Mouse (Mus musculus): ENCODE measurements around the gene Lif.

Lif gene

DNA sequence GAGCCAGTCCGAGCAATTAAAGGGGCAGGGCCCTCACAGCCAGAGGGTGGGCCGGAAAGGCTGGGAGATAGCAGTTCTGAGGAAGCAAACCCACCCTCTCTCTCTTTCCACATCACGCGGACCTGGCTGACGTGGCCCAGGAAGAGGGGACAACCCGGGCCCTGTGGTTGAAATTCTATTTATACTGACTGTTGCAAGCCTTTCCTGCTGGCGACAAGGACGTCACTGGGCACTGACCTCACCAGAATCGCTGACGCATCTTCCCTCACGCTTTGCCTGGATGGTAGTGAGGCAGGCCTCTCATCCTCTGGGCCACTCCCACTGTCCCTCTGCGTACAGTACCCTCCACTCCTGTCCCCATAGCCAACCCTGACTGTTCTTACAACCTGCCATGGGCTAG, 24.7 kb upstream of the Lif start:
- no peak for DNase-seq

DNA sequence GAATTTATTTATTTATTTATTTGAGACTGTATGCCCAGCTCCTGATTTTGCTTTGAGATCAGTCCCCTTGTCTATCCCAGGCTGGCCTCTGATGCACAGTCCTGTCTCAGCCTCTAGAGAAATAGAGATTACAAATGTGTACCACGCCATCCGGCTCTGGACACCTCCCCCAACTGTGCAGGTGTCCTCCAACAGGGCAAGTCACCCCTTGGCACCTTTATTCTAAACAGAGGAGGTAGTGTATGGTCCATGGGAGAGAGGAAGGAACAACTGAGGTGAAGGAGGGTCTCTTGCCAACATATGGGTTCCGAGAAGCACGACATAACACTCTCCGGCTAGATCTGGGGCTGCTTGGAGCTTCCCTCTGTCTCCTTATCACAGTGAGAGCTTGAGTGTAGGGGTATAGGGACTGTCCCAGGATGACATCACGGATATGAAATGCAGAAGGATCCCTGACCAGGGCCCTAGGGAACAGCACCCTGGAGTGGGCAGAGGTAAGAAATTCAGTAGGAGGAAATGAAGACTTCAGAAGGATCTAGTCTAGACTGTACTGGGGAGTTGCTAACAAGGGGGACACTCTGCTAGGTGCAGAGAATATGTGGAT, 22.2 kb upstream of the Lif start:
- no peak for DNase-seq

- no peak for DNase-seq
These were observed 21.5 kb upstream of the Lif start, which contains the start of gene Osm for GRCm38 (mm10) chr11:4235665-4236545. Gene Osm, plus strand, starts transcription at chr11:4236420.

- no peak for DNase-seq
These were observed 20.8 kb upstream of the Lif start for GRCm38 (mm10) chr11:4236546-4237067.

DNA sequence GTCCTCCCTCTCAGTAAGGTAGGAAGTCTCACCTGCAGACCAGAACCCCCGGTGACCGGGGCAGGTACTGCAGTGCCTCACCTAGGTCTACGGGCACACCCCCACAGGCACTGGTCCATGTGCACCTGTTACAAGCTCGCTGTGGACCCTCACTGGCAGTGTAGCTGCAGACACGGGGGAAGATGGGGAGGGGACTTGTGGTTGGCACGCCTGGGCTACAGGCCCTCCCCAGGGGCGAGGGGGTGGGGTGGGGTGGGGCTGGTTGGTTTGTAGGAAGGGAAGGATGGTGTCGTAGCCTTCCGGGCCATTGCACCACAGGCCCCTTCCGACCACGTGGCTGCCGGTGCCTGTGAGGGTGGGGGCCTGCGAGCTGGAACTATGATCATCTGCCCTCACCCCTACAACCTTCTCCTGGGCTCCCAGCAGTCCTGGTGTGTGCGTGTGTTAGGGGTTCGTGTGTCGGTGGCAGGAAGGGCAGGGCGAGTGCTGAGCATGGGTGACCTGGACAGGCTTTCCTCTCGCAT, 19.9 kb upstream of the Lif start:
- no peak for DNase-seq

DNA sequence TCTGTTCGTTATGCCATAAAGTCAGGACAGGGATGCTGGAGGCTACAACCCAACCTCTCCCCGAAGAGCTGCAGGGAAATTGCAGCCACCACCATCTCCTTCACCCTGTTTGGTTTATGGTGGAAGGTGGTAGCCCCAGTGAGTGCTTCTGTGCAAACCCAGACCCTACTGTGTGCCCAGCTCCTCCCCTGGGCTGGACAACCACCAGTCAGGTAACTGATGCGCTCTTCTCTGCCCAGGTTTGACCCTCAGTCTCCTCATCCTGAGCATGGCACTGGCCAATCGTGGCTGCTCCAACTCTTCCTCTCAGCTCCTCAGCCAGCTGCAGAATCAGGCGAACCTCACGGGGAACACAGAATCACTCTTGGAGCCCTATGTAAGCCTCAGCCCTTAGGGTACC, 19.2 kb upstream of the Lif start:
- DNase-seq: no peak

- DNase-seq: no peak
These were observed 17.7 kb upstream of the Lif start for GRCm38 (mm10) chr11:4239691-4240090.

GRCm38 (mm10) chr11:4240151-4240550, 17.2 kb upstream of the Lif start:
- DNase-seq: no peak

DNA sequence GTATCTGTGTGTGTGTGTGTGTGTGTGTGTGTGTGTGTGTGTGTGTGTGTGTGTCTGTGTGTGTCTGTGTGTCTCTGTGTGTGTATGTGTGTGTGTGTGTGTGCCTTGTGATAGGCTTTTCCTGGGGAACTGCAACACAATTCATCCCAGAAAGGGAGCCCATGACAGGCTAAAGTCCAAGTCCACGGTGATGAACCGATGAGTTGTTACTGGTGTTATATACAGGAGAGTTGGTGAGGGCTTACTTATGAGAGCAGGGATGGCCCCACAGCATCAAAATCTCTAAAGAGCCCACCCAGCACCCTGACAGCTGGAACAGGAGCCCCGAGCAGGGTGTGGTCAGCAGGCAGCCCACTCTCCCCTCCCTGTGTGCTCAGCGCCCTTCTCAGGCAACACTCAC, 16.2 kb upstream of the Lif start:
- no peak for DNase-seq

- DNase-seq: no peak
These were observed 11.2 kb upstream of the Lif start for GRCm38 (mm10) chr11:4246126-4246525.

DNA sequence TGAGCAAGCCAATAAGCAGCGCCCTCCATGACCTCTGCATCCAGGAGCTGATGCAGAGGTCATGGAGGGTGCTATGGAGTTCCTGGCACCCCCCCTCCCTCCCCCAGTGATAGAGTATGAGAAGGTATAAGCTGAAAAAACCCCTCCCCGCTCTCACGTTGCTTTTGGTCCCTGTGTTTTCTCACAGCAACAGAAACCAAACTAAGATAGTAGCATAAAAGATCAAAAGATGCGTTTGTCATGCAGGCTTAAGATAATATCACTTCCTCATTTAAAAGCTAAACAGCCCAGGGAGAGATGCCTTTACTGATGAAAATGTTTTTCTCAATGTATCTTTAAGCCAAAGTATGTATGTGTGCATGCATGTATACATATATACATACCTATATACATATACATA, 10.7 kb upstream of the Lif start:
- DNase-seq: no peak

GRCm38 (mm10) chr11:4247201-4247959, 10.0 kb upstream of the Lif start:
- DNase-seq: no peak

DNA sequence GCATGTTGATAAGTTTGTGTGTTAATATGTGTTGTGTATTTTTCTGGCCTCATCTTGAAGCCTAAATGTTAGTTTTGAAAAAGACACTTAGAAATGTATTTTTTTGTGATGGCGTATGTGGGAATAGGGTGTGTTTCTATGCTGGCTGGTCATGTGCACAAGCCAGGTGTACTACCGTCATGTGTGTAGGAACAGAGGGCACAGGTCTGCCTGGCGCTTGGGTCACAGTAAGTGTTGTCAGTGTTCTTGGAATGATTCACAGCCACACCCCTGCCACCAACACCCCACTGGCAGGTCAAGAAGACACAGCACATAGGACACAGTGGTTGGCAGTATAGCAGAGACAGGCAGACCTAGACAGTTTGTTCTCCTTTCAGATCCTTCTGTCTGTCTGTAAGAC, 8.2 kb upstream of the Lif start:
- DNase-seq: no peak

- no peak for DNase-seq
These were observed 7.1 kb upstream of the Lif start for GRCm38 (mm10) chr11:4250290-4250689.

- DNase-seq: no peak
These were observed 6.0 kb upstream of the Lif start for GRCm38 (mm10) chr11:4251376-4251775.

DNA sequence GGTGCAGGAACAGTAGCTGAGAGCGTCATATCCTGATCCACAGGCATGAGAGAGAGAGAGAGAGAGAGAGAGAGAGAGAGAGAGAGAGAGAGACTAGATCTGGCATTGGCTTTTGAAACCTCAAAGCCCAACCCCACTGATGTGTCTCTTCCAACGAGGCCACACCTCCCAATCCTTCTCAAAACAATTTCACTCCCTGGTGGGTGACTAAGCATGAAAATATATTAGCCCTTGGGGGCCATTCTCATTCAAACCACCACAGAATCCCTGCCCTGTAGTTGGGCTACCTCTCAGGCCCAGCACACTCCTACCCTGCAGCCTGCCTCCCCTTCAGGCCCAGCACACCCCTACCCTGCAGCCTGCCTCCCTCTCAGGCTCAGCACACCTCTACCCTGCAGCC, 4.5 kb upstream of the Lif start:
- DNase-seq: no peak

DNA sequence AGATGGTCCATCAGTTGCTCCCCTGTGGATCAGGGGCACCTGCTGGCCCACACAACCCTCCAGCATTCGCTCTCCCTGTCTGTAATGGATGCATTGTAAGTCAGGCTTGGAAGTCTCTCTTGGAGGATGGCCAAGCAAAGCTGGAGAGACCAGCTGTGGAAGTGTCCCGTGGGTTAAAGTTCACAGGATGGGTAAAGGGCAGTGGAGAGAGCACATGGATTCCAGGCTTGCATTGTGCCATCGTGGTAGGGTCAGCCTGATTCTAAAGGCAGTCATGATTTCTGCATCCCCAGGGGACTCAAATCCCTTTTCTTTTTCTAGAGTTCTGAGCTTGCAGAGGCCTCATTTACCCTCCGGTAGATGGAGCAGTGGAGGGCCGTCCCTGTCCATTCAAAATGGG, 399 bp downstream of the Lif start:
- peak; percentile 81 to 85 for DNase-seq

DNA sequence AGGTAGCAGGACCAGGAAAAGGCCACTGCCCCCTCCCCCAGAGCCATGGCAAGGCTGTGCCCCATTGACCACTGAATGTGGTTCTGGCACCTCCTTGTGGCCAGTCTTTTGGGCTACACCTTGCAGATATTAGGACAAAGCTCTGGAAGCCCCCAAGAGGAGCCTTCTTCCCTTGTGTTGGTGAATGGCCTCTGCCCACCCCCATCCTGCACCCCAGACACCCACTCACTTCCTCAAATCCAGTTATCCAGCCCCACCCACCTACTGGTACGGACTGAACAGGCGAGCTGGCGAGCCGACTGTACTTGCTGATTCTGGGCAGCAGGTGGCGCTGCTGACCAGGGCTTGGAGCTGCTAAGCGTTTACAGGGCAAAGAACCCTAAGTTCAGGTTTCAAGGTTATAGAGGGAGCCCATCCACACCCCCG, 1.3 kb downstream of the Lif start:
- DNase-seq: peak; percentile 79 to 81

DNA sequence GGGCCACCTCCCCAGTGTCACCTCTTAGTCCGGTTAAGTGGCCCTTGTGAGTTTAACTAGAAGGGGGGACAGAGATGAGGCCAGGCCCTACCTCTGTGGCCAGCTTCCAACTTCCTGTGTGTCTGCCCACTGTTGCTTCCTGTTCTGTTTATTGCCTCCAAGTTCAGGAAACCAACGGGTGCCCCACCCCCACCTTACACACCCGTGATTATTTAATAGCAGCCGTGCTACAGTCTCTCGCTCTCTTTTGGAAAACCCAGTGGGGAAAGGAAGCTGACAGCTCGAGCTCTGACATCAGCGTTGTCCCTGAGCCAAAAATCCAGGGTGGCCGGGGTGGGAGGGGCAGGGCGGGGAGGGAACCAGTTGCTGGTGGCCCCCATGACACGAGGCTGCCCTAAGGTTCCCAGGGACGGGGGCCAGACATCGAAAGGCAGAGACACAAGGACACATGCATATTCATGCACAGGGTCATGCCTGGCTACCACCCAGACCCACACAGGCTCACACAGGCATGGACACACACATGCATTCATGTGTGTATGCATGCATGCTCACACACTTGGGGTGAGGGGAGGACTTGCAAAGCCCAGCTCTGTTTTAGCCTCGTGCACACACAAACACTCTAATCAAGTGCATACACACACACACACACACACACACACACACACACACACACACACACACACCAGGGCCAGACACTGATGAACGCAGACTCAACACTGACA, 3.3 kb downstream of the Lif start:
- peak; percentile 74 for DNase-seq

DNA sequence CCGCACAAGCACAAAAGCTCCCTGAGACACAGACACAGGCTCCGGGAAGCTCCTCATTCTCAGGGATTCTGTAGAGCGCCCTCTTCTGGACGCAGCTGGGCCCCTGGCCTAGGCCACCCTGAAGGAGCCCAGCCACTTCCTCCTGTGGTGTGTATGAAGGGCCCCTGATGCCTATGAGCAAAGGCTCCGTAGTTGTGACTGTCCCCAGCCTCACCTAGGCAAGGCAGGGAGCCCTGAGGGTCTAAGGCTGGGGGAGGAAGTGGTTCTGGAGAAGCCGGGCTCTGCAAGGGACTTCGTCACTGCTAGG, 3.8 kb downstream of the Lif start:
- DNase-seq: peak; percentile 65 to 68

- peak; percentile 49 to 62 for DNase-seq
These were observed 4.6 kb downstream of the Lif start for GRCm38 (mm10) chr11:4261969-4262368.

DNA sequence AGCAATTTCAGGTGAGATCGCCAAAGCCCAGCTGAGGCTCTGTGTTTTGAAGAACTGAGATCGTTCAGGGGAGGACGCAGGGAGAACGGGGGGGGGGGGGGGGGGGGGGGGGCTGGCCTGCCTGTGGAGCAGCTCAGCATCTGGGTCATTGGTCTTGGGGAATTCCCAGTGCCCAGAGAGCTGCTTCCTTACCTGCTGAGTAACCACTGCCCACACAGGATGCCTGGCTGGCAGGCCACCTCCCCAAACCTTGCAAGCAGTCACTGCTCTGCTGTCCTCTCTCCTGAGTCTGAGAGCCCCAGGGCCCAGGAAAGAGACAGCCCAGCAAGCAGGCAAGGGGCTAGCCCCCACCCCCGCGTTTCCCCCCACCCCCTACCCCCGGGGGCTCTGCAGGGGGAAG, 5.5 kb downstream of the Lif start:
- peak in 1 of 2 experiments; percentile 51 for DNase-seq

DNA sequence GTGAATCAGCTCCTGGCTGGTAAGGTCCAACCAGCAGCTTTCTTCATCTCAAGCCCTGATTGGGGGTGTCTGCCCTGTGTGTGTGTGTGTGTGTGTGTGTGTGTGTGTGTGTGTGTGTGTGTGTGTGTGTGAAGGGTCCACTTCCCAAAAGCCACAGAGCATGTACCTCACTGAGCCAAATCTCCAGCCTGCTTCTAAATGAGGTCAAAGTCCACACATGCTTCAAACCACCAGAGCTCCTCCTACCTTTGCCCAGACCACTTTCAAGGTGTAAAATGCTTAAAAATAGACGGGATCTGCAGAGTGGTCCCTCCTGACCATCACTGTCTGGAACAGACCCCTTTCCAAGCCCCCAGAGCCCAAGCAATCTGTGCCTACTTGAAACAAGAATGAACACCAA, 5.9 kb downstream of the Lif start:
- DNase-seq: peak; percentile 31 to 74
